Comparison of ENCODE assay signal across 8 mouse cellular contexts in genomic region chr5:115652681-115653575, GRCm38 (mm10). TPM values are rescaled to one million over a fixed set of nuclear protein-coding genes. Genes with fewer than 3 reads are reported as not detected.
DNase-seq lines count a peak whose midpoint lies in the region; ATAC-seq and TF ChIP-seq lines count a peak whose summit lies in the region.

No protein-coding gene starts in this region.

- H3K9me3 ChIP-seq in kidney, embryonic 14.5 days (ENCODE audit: control insufficient read depth, low read length) = no peaks in the 10 kb centered on the region
- H3K9me3 ChIP-seq in limb, embryonic 15.5 days = no peaks in the 10 kb centered on the region

- peak overlapping the region; percentile 67 for H3K4me3 ChIP-seq in bone marrow macrophage, adult 2 months (ENCODE audit: insufficient read depth, low read length)
- peak overlapping the region; percentile 49 for H3K4me3 ChIP-seq in embryonic fibroblast, embryonic 13.5 days (ENCODE audit: insufficient read depth, low read length)
- H3K4me3 ChIP-seq in kidney, embryonic 14.5 days (ENCODE audit: low read length) = peak overlapping the region; percentile 45
- H3K4me3 ChIP-seq in limb, embryonic 15.5 days = peak overlapping the region; percentile 47

- ATAC-seq in kidney, embryonic 14.5 days (ENCODE audit: low FRiP score, low TSS enrichment) = peak; percentile 99
- ATAC-seq in limb, embryonic 15.5 days (ENCODE audit: insufficient number of reproducible peaks, low FRiP score, low TSS enrichment, low read depth) = peak; percentile 98

- peak overlapping the region; percentile 65 for H3K9ac ChIP-seq in kidney, embryonic 14.5 days (ENCODE audit: low read depth, low read length)
- peak overlapping the region; percentile 39 for H3K9ac ChIP-seq in limb, embryonic 15.5 days

- DNase-seq in A20 (ENCODE audit: low read depth, low spot score) = peak; percentile 99
- DNase-seq in heart, adult 9 months (ENCODE audit: low spot score in 2 of 2) = peak; percentile 100
- DNase-seq in monocyte, adult 2 months (ENCODE audit: low read depth in 1 of 2, low spot score in 2 of 2) = peak; percentile 99
- peak; percentile 99 for DNase-seq in spleen, postnatal 36 days (ENCODE audit: low spot score in 2 of 2)

- H3K4me2 ChIP-seq in kidney, embryonic 14.5 days (replicated peaks; ENCODE audit: low read depth, low read length) = peak overlapping the region; percentile 57
- H3K4me2 ChIP-seq in limb, embryonic 15.5 days = peak overlapping the region; percentile 59

- TF ChIP-seq POLR2A in bone marrow macrophage, adult 2 months (IDR thresholded peaks at IDR 0.05; ENCODE audit: borderline replicate concordance, low read depth, low read length) = no peak
- TF ChIP-seq POLR2A in embryonic fibroblast, embryonic 13.5 days (IDR thresholded peaks at IDR 0.05; ENCODE audit: low read depth, low read length) = peak; percentile 99

- H3K36me3 ChIP-seq in kidney, embryonic 14.5 days (ENCODE audit: control insufficient read depth, insufficient read depth, low read length) = peaks cover 6% of the 10 kb centered on the region; the same call in 1 of the 2 replicates
- H3K36me3 ChIP-seq in limb, embryonic 15.5 days = peaks cover 13% of the 10 kb centered on the region; the same call in 1 of the 2 replicates

- H3K27me3 ChIP-seq in kidney, embryonic 14.5 days (ENCODE audit: control insufficient read depth, insufficient read depth, low read length) = no peaks in the 10 kb centered on the region
- 0 out of 2 replicates have a peak, but pooled peaks cover 4% of the 10 kb centered on the region for H3K27me3 ChIP-seq in limb, embryonic 15.5 days

- peak overlapping the region; percentile 52 for H3K27ac ChIP-seq in bone marrow macrophage, adult 2 months (ENCODE audit: insufficient read depth, low read depth, low read length)
- H3K27ac ChIP-seq in embryonic fibroblast, embryonic 13.5 days (ENCODE audit: insufficient read depth, low read length) = peak overlapping the region; percentile 29
- H3K27ac ChIP-seq in kidney, embryonic 14.5 days (ENCODE audit: low read depth, low read length) = peak overlapping the region; percentile 55
- peak overlapping the region; percentile 78 for H3K27ac ChIP-seq in limb, embryonic 15.5 days

- peaks cover 5% of the 10 kb centered on the region; the same call in 1 of the 2 replicates for H3K4me1 ChIP-seq in bone marrow macrophage, adult 2 months (ENCODE audit: control insufficient read depth, insufficient read depth, low read length)
- peaks cover 3% of the 10 kb centered on the region; the same call in 1 of the 2 replicates for H3K4me1 ChIP-seq in embryonic fibroblast, embryonic 13.5 days (ENCODE audit: control insufficient read depth, insufficient read depth, low read length)
- H3K4me1 ChIP-seq in kidney, embryonic 14.5 days (ENCODE audit: control insufficient read depth, insufficient read depth, low read length) = peaks cover 16% of the 10 kb centered on the region; the same call in 1 of the 2 replicates
- peaks cover 11% of the 10 kb centered on the region for H3K4me1 ChIP-seq in limb, embryonic 15.5 days

- WGBS in kidney, embryonic 14.5 days = 3% methylated on average over 35 of the region's 35 CpGs
- WGBS in limb, embryonic 15.5 days = 3% methylated on average over 35 of the region's 35 CpGs

- peak; percentile 60; the same call in 1 of the 2 replicates for TF ChIP-seq CTCF in bone marrow macrophage, adult 2 months (IDR thresholded peaks at IDR 0.05; ENCODE audit: low read depth, low read length)
- TF ChIP-seq CTCF in embryonic fibroblast, embryonic 13.5 days (IDR thresholded peaks at IDR 0.05; ENCODE audit: borderline replicate concordance, insufficient read depth, low read length) = peak; percentile 63; the same call in 1 of the 2 replicates

RNA-seq across cellular contexts. Expression of gene Rab35, which starts 21.2 kb away (rescaled TPM):
- 59.9 and 71.0 TPM in 2 replicates for polyA plus RNA-seq in bone marrow macrophage, adult 2 months (2012; ENCODE audit: insufficient read depth, insufficient read length, missing spikeins)
- 55.5 and 57.9 TPM in 2 replicates for polyA plus RNA-seq in embryonic fibroblast, embryonic 13.5 days (2011; ENCODE audit: insufficient read length, low read depth, missing spikeins)
- 17.7 and 18.6 TPM in 2 replicates for polyA plus RNA-seq in kidney, embryonic 14.5 days (2014; fragmentation: Nextera tagmentation; extraction: Ambion mirVana)
- 15.1 and 17.0 TPM in 2 replicates for polyA plus RNA-seq in limb, embryonic 15.5 days (2015; fragmentation: Nextera tagmentation; extraction: Ambion mirVana)

Comparison
In these comparisons a context has a peak if more than half of its experiments do, and no peak if none do; other contexts are left out.
1. Peak in every context shown above with its lines: DNase-seq, ATAC-seq, H3K4me3 ChIP-seq and H3K27ac ChIP-seq.